Mouse (Mus musculus) heart, embryonic 16.5 days (tissue): ENCODE results near the gene Avp. TPM values are rescaled to one million over a fixed set of nuclear protein-coding genes. Genes with fewer than 3 reads are reported as not detected.

Source experiments
- ATAC-seq: fragments of 200-750 bp; cut with Nextera tagmentation; replicated peaks from 2 replicates; pipeline ENCODE4 v1.8.0; 2017; ENCODE audit warnings: moderate number of reproducible peaks; ENCODE audit not compliant: insufficient read depth, low FRiP score; ENCODE audit errors: extremely low read depth
- H3K27ac ChIP-seq: fragments of 300-500 bp; sonication (generic); 2 replicates; pipeline ENCODE4 v1.5.1; 2014; ENCODE audit warnings: mild to moderate bottlenecking, low read length, control low read depth, moderate library complexity
- H3K27me3 ChIP-seq: fragments of 300-500 bp; sonication (generic); 2 replicates; pipeline ENCODE4 v1.6.1; 2014; ENCODE audit warnings: low read length, mixed read lengths; ENCODE audit not compliant: control insufficient read depth, insufficient read depth
- H3K36me3 ChIP-seq: fragments of 300-500 bp; sonication (generic); 2 replicates; pipeline ENCODE4 v1.6.1; 2014; ENCODE audit not compliant: control insufficient read depth, insufficient read depth
- H3K4me1 ChIP-seq: fragments of 300-500 bp; sonication (generic); 2 replicates; pipeline ENCODE4 v1.6.1; 2014; ENCODE audit warnings: low read length, mixed read lengths; ENCODE audit not compliant: control insufficient read depth, insufficient read depth
- H3K4me2 ChIP-seq: fragments of 300-500 bp; sonication (generic); 2 replicates; pipeline ENCODE4 v1.6.1; 2014; ENCODE audit warnings: low read depth, mild to moderate bottlenecking, control low read depth, low read length
- H3K4me3 ChIP-seq: fragments of 300-500 bp; sonication (generic); 2 replicates; pipeline ENCODE4 v1.5.1; 2014; ENCODE audit warnings: mild to moderate bottlenecking, control low read depth, low read length
- H3K9ac ChIP-seq: fragments of 300-500 bp; sonication (generic); 2 replicates; pipeline ENCODE4 v1.6.1; 2014; ENCODE audit warnings: low read length, control low read depth
- H3K9me3 ChIP-seq: fragments of 300-500 bp; sonication (generic); replicated peaks from 2 replicates; pipeline ENCODE4 v1.6.1; 2016; ENCODE audit warnings: low read length; ENCODE audit not compliant: control insufficient read depth
- WGBS: fragments of 180-500 bp; shearing (Covaris S2); extraction: QIAGEN DNeasy Blood & Tissue Kit; methylation state at CpG from one replicate; pipeline ENCODE4 v1.1.7; 2014; 5-methylcytosine and 5-hydroxymethylcytosine counted together
- microRNA-seq: library from miRNA; unstranded; fragments of <30 nt; microRNA quantifications from one replicate; pipeline ENCODE4, GENCODE M21; 2017
- polyA plus RNA-seq: library from polyadenylated mRNA; unstranded; fragments of >200 nt; fragmentation: Nextera tagmentation; extraction: Ambion mirVana; gene quantifications from 2 replicates; pipeline ENCODE4 v1.2.1, GENCODE M21; 2015

Avp gene
- polyA plus RNA-seq, 1 experiment from 2014 or later = not detected

DNA sequence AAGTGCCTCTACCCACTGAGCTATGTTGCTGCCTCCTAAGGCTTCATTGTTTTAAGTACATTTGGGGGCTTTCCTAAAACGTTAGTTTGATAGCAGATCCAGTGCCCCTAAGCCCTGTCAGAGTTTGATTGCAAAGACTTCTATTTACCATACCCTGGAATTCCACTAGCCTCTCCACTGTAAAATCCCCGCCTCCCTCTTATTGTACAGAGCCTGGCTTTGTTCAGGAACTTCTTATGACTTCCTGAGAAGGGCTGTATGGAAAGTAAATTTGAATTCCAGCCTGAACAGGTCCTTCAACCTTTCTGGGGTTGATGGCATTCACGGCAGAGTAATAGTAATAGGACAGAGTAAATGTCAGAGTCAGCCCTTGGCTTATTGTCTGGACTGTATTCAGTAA is 45.5 kb downstream of the Avp start:
- 73% methylated on average over 3 of the region's 3 CpGs for WGBS

DNA sequence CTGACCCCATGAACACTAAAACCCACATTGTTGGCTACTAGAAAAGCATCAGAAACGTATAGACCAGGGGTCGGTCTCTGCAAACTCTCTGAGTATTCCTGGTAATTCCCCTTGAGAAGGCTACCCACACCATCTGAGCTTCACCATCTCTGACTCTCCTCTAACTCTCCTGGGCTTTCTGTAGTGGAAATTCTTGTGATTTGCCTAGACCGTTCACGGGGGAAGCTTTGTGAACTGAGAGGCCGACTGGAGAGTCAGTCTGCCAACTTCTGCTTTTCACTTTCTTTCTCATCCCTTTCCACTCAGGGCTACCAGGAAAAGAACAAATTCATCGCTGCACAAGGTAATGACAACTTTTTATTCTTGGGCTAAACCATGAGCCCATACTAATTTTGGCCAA is 47.3 kb downstream of the Avp start:
- WGBS = 85% methylated on average over 6 of the region's 6 CpGs
- Histone ChIP-seq H3K9ac (no peak overlapping the region), H3K27me3 (no peaks in the 10 kb centered on the region), H3K4me3 (no peak overlapping the region), H3K36me3 (peaks cover 23% of the 10 kb centered on the region), H3K4me2 (no peak overlapping the region), H3K4me1 (no peaks in the 10 kb centered on the region), H3K27ac (no peak overlapping the region), H3K9me3 (no peaks in the 10 kb centered on the region)
- ATAC-seq = no peak

More for the DNA sequence above, 45.5 kb downstream of the Avp start:
- ATAC-seq = no peak
- Histone ChIP-seq H3K9ac (no peak overlapping the region), H3K4me2 (no peak overlapping the region), H3K27me3 (no peaks in the 10 kb centered on the region), H3K36me3 (peaks cover 30% of the 10 kb centered on the region), H3K4me1 (no peaks in the 10 kb centered on the region), H3K4me3 (no peak overlapping the region), H3K27ac (no peak overlapping the region), H3K9me3 (no peaks in the 10 kb centered on the region)

DNA sequence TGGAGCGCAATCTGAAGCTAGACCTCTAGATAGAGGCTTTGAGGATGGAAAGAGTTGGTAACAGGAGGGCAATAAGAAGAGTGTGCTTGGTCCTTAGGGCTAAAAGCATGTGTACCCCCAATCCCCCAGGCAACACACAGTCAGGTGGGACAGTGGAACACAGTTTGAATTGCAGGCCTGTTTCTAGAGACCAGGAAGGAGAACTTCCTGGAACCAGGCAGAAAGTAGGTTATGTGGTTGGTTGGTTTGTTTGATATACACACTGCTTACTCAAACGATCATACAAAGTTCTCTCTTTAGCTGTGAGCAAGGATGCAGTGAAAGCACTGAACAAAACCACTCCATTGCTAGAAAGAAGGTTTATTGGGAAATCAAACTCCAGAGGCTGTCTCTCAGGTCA is 50.2 kb downstream of the Avp start:
- no peak overlapping the region for H3K27ac ChIP-seq
- H3K4me3 ChIP-seq = no peak overlapping the region
- ATAC-seq = no peak
- H3K9ac ChIP-seq = no peak overlapping the region
- no peak overlapping the region for H3K4me2 ChIP-seq
- H3K9me3 ChIP-seq = no peaks in the 10 kb centered on the region
- no peaks in the 10 kb centered on the region for H3K27me3 ChIP-seq
- 0 out of 2 replicates have a peak, but pooled peaks cover 4% of the 10 kb centered on the region for H3K4me1 ChIP-seq
- WGBS = 75% methylated on average over 2 of the region's 2 CpGs
- H3K36me3 ChIP-seq = peaks cover 21% of the 10 kb centered on the region

Small RNA genes within 50 kb of the gene (microRNA-seq; reads per million reads assigned to microRNA genes)
- gene Gm23876 = not detected

Other genes with a start within 250 kb of the Avp start
- 27.2 and 29.4 TPM in 2 replicates for gene Cpxm1, start 185.0 kb downstream of the Avp start, polyA plus RNA-seq
- gene Gm28372, start 177.3 kb downstream of the Avp start, polyA plus RNA-seq = not detected in 2 replicates
- not detected in 2 replicates for gene 1700020A23Rik, start 177.3 kb downstream of the Avp start, polyA plus RNA-seq
- 0.11 TPM in 1 of 2 replicates, not detected in the other for gene Tmem239, start 176.1 kb downstream of the Avp start, polyA plus RNA-seq
- 57.1 and 60.9 TPM in 2 replicates for gene Vps16, start 158.2 kb downstream of the Avp start, polyA plus RNA-seq
- gene Pced1a, start 157.9 kb downstream of the Avp start, polyA plus RNA-seq = 7.2 and 8.1 TPM in 2 replicates
- 70.5 and 71.8 TPM in 2 replicates for gene Ptpra, start 132.3 kb downstream of the Avp start, polyA plus RNA-seq
- 71.6 and 78.7 TPM in 2 replicates for gene Mrps26, start 18.8 kb downstream of the Avp start, polyA plus RNA-seq
- not detected in 2 replicates for gene Oxt, start 6.4 kb downstream of the Avp start, polyA plus RNA-seq
- gene Fastkd5, start 47.5 kb upstream of the Avp start, polyA plus RNA-seq = 13.3 and 13.9 TPM in 2 replicates
- 6.5 and 8.2 TPM in 2 replicates for gene Ubox5, start 47.5 kb upstream of the Avp start, polyA plus RNA-seq
- 2.0 and 2.4 TPM in 2 replicates for gene Lzts3, start 60.2 kb upstream of the Avp start, polyA plus RNA-seq
- gene Ddrgk1, start 82.1 kb upstream of the Avp start, polyA plus RNA-seq = 47.1 and 47.3 TPM in 2 replicates
- 70.1 and 79.3 TPM in 2 replicates for gene Itpa, start 85.1 kb upstream of the Avp start, polyA plus RNA-seq
- gene Slc4a11, start 115.0 kb upstream of the Avp start, polyA plus RNA-seq = 0.16 and 0.34 TPM in 2 replicates